Mouse (Mus musculus) embryo, embryonic 9.5 days (tissue): ENCODE results near the gene Cd38.

Source experiments
- DNase-seq: peaks from one replicate; pipeline ENCODE4 v3.0.0-alpha.2; 2017; ENCODE audit errors: extremely low spot score

Gene Cd38

DNA sequence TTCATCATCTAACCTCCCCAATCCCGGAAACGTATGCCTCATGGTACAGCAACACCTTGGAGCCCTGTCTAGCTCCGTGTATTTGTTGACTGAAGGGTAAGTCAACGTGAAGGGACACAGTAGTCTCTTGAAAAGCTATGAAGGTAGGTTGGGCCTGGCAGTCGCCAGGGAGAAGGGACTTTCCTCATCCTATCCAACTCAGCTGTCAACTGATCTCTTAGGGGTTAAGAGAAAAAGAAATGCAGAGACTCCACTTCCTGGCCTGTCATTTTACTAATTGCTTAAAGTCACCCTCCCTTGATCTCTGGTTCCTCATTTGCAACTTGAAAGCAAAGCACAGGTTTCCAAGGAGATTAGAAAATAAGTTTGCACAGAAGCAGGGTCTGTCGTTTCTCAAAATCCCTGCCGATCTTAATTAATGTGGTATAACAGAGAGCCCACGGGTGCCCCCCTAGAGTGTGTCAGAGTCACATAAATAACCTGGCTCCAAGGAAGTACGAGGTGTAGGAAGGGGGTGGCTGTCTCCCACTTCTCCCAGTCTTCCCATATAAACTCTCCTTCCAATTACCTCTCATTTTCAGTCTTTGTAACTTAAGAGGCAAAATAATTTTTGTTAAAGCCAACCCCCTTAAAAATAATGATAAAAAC is 79.1 kb downstream of the Cd38 start:
- peak; percentile 2 for DNase-seq

GRCm38 (mm10) chr5:43948111-43948743 is 79.9 kb downstream of the Cd38 start:
- DNase-seq = peak; percentile 63

DNA sequence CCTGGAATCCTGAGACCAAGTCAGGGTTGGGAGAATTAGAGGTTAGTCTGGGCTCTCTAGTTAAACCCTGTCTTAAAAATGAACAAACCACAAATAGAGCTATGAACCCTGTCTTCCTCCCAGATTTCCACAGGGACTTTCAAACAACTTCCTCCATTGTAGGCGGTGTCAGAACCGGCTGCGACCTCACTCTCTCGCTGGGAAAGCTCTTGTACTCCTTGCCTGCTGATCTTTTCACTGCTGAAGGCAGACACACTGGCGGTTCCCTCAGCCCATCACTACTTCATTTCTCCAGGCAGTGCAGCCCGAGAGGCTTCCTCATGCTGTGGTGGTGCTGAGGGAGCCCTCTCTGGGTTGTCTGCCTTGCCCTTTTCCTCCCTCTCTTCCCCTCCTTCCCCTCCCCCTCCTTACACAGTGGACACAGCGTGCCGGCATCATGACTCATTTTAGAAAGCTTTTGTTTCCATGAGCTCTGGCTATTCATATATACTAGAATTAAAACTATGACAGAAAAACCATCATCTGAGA is 80.5 kb downstream of the Cd38 start:
- peak; percentile 52 for DNase-seq

DNA sequence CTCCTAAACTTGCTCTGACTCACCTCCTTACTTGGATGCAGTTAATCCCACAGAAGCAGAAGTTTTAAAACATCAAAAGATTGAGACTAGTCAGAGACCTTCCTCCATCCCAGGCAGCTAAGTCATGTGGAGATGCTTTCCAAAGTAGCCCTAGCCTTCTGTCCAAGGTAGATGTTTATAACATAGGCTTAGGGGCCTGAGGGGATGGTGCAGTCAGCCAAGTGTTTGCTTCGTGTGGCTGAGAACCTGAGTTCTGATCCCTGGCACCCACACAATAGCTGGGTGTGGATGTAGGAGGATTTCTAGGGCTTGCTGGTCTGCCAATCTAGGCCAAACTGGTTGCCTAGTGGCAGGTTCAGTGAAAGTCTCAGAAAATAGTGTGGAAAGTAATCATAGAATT is 84.9 kb downstream of the Cd38 start:
- no peak for DNase-seq

GRCm38 (mm10) chr5:43959884-43960440 is 91.6 kb downstream of the Cd38 start:
- DNase-seq = no peak

DNA sequence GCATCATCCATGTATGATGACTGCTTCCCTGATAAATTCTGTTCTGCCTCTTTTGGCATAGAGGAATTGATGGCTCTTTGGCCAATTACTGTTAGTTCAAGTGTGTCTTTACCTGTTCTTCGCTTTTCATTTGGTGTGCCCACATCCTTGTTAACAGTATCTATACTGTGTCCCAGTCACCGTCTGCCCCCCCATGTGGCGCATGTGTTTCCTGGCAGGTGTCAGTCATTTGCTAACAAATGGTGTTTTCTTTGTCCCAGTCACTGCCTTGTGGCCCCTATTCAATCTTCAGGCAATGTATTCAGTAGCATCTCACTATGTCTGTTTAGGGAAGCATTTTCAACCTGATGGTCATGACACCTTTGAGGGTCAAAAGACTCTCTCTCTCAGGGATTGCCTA is 92.7 kb downstream of the Cd38 start:
- no peak for DNase-seq
